ENCODE assay signal across 8 mouse cellular contexts in genomic region chr10:128082880-128083421, GRCm38 (mm10). TPM values are rescaled to one million over a fixed set of nuclear protein-coding genes. Genes with fewer than 3 reads are reported as not detected.
DNase-seq lines count a peak whose midpoint lies in the region; ATAC-seq lines count a peak whose summit lies in the region.

TSS of gene Atp5b (plus strand) at chr10:128083273.

- ATAC-seq in inflammation-experienced regulatory T-cells, adult 6 months, result peak; percentile 97
- peak; percentile 92 for ATAC-seq in megakaryocyte-erythroid progenitor cell, adult 5-6 weeks (replicated peaks; ENCODE audit: low FRiP score, low TSS enrichment, poor library complexity, severe bottlenecking)

- intact Hi-C loops in gastrocnemius, postnatal 14 days (cut with DNase I; ENCODE audit: low total_unique reads), result no loop called here
- intact Hi-C loops in left cerebral cortex, postnatal 10 days (cut with DNase I), result no loop called here

- DNase-seq in adrenal gland, adult (ENCODE audit: inconsistent age in 2 of 2, low spot score in 1 of 2), result peak; percentile 97 to 100
- peak; percentile 100 for DNase-seq in embryo, embryonic 10.5 days (ENCODE audit: low spot score)
- peak; percentile 95 for DNase-seq in gastrocnemius, postnatal 14 days
- DNase-seq in left cerebral cortex, postnatal 10 days (ENCODE audit: extremely low spot score in 1 of 2, low spot score in 2 of 2), result peak; percentile 97 to 100
- DNase-seq in right cerebral cortex, postnatal 25 days, result peak; percentile 96
- DNase-seq in urinary bladder, postnatal 4 days (ENCODE audit: low spot score in 2 of 2), result peak; percentile 96 to 97

RNA-seq across cellular contexts. Expression of gene Atp5b, which starts in this region (rescaled TPM):
- total RNA-seq in gastrocnemius, postnatal 14 days (2021), result 1,000 to 10,000 TPM; 3,648 to 4,448 TPM
- 100 to 1,000 TPM; 459 to 529 (median 464) TPM for polyA plus RNA-seq in inflammation-experienced regulatory T-cells, adult 6 months (2017; shearing (Covaris generic))
- 1,000 to 10,000 TPM; 1,572 to 1,686 TPM for total RNA-seq in left cerebral cortex, postnatal 10 days (2021)
- 2,207 and 2,550 TPM in 2 replicates for total RNA-seq in megakaryocyte-erythroid progenitor cell, adult 5-6 weeks (2014; fragmentation: Nextera tagmentation)
- total RNA-seq in megakaryocyte-erythroid progenitor cell, adult 5-6 weeks (2017), result 3,084 and 3,964 TPM in 2 replicates

Comparison
In these comparisons a context has a peak if more than half of its experiments do, and no peak if none do; other contexts are left out.
1. Peak in every context shown above with its lines: DNase-seq and ATAC-seq.